Mouse (Mus musculus): ENCODE results near the gene Cltb.

GRCm38 (mm10) chr13:54603501-54603900 lies 7.6 kb downstream of the Cltb start:
- TF ChIP-seq CTCF (IDR thresholded peaks at IDR 0.05; ENCODE audit: low read depth) = no peak
- no peak for TF ChIP-seq EP300 (IDR thresholded peaks at IDR 0.05; ENCODE audit: low read depth)

Measured in heart, postnatal 0 days (tissue).